Mouse (Mus musculus): ENCODE data around the gene Hist1h2ap. TPM values are rescaled to one million over a fixed set of nuclear protein-coding genes. Genes with fewer than 3 reads are reported as not detected.
"Not testable (repeated sequence)": the region's sequence is repeated elsewhere in the genome, so short reads cannot be mapped to it uniquely, and the experiment has no call there.

The Hist1h2ap gene
- 100 to 1,000 TPM; 215 to 300 TPM for total RNA-seq (2021)
- long read RNA-seq, experiment 1, partial matches to known transcripts: 0 of 4 reads
- long read RNA-seq, experiment 1, other reads (novel, unspliced or antisense): 0 of 4 reads
- long read RNA-seq, experiment 2, transcript Hist1h2ap-201 (1 exons, 482 nt): major isoform, 18 of 18 reads
- long read RNA-seq, experiment 2, partial matches to known transcripts: 0 of 18 reads
- long read RNA-seq, experiment 2, other reads (novel, unspliced or antisense): 0 of 18 reads

DNA sequence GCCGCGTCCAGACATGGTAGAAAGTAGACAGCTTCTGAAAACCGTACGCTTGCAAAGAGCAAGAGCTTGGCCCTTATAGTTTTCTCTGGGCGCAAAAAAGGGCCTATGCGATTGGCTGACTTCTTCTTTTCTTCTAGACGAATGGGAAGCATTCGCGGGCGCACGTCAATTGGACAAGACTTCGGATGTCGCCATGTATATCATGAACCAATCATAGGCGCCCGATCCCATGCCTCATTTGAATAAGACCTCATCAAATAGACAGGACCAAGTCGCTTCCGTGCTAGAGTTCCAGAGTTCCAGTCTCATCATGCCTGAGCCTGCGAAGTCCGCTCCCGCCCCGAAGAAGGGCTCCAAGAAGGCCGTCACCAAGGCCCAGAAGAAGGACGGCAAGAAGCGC lies at the start of gene Hist1h2ap, which contains the start of gene Hist1h2br:
Gene Hist1h2ap (minus strand): TSS at position 47 of the 400 bp plus-strand sequence.
Gene Hist1h2br (plus strand): TSS at position 283 of the 400 bp plus-strand sequence.
- not testable (repeated sequence) for DNase-seq (ENCODE audit: low spot score in 2 of 2)

GRCm38 (mm10) chr13:21882760-21883405 lies 49.6 kb upstream of the Hist1h2ap start:
- no peak for DNase-seq (ENCODE audit: low spot score in 2 of 2)

DNA sequence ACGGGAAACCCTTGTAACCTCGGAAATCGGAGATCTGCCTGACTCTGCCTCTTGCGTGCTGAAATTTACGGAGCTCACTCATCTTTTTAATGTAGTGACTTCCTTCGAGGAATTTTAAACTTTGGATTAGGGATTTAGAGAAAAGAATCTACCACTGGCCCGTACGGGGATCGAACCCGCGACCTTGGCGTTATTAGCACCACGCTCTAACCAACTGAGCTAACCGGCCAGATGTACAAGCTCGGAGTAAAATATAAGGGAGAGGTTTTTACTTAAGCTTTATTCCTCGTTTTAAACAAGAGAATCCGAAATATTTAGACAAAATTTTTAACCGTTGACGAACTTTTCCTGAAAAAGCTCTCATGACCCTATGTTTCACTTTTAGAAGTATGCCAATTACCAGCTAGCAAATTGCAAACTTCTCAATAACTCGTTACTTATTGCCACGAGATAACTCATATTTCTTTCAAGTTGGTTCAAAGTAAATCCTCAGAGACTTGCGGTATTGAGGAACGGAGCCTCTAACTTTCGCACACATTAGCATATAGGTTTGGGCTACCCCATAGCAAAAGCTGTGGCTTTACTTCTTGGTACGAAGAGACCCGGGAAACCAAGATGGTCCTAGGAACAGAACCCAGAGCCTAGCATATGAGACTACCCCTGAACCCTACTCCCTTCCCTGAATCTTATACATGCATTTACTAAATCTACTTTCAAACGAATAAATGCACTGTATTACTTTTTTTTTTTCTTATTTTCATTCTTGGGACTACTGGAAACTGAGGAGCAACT lies 48.8 kb upstream of the Hist1h2ap start:
- no peak for DNase-seq (ENCODE audit: low spot score in 2 of 2)

DNA sequence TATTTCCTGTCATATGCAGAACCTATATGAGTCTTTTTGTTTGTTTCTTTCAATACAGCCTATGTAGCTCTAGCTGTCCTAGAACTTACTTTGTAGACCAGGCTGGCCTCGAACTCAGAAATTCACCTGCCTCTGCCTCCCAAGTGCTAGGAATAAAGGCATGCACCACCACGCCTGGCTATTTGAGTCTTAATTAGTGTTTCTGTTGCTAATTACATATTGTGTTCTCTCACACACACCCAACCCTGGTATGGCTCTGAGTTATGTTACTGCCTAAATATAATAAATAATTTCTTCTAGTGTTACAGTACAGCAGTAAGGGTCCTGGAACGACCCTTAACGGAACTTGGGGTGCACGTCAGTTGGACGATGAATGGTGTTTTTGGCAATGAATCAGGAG lies 47.4 kb upstream of the Hist1h2ap start:
- DNase-seq (ENCODE audit: low spot score in 2 of 2): no peak

DNA sequence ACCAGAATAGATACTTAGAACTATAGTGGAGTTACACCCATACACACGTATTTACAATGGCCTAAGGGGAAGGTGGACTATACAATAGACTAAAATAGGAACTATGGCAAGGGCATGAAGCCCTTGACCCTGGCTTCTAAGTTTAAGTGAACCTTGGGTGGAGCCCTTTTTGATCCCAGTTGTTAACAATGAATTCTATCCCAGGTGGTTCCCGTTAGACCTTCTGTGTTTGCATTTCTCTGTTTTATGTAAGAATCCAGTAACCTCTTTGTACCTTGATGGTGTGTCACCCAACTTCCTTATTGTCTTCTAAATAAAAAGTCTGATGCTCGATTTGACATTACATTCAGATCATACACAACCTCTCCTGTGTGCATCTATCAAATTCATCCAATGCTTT lies 32.2 kb upstream of the Hist1h2ap start:
- DNase-seq (ENCODE audit: low spot score in 2 of 2): not testable (repeated sequence)

DNA sequence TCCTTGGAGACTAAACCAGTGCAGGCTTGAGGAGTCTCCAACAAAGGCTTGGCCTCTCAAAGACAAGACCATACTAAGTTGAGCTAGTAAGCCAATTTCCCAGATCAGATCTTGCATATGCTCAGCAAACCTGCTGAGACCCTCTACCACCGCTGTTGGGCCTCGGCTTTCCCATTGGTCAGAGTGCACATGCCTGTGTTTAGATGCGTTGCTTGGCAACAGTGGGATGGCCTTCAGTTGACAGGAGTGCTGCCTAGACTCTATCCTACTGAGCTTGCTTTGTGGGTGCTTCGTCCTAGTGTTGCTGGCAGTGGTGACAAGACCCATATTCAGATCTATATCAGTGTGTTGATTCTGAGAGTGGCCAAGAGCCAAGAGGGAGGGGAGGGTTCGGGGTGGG lies 28.3 kb upstream of the Hist1h2ap start:
- no peak for DNase-seq (ENCODE audit: low spot score in 2 of 2)

DNA sequence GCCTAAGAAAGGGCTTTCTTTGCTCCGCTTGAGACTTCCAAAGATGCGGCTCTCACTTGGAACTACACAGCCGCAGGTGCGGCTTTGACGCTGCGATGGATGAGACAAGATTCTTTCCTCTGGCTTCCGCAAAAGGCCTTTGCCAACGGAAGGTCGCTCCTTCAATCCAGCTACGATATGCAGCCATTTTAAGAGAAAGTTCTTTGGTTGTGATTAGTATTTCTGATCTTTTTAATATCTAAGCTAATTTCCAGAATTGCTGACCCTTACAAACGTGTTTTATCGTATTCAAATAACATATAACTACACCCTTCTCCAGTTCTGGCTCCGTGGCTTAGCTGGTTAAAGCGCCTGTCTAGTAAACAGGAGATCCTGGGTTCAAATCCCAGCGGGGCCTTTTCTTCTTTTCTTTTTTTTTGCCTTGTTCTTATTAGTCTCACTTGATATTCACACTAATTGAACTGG lies 22.4 kb upstream of the Hist1h2ap start:
- DNase-seq (ENCODE audit: low spot score in 2 of 2): no peak

DNA sequence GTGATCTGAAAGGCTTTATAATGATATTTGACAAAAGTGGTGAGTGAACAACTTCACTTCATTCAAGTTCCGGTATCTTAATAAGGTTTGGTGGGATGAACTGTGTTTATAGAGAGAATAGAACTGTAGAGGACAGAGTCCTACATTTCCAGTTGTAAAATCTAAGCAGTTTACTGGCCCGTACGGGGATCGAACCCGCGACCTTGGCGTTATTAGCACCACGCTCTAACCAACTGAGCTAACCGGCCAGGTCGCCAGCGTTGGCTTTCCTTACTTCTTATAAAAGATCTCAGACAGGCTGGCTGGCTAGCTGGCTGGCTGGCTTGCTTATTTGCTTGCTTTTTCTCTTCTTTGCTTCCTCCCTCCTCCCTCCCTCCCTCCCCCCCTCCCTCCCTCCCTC lies 21.8 kb upstream of the Hist1h2ap start:
- no peak for DNase-seq (ENCODE audit: low spot score in 2 of 2)

DNA sequence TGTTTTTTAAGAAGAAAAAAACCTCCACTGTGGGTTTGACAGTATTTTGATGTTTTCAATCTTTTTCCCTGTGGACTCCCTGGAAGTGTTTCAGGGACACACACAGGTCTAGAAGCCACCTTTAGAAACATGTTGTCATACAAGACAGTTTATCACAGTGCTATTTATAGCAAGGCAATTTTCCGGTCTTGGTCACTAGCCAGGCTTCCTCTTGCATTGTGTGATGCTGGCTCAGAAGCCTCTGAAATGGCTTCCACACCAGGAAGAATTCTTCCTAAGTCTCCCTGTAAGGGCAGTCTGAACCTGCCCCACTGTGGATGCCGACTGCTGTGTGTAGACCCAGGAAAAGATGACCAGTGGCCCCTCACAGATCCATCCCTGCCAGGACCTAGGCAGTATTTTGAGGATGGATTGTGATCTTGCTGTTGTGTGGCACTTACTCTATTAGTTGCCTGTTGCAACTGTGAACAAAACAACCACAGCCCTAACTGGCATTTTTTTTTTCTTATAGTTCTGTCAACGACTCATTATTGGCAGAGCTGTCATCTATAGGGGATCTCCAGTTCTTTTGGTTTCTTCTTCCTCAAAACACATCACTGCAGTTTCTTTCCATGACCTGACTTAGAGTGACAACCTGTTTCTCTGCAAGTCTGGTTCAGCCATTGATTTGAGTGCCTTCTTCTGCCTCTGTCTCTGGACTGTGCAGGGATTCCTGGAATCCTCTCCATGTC lies 19.1 kb upstream of the Hist1h2ap start:
- DNase-seq (ENCODE audit: low spot score in 2 of 2): no peak

GRCm38 (mm10) chr13:21850696-21851095 lies 17.4 kb upstream of the Hist1h2ap start:
- not testable (repeated sequence) for DNase-seq (ENCODE audit: low spot score in 2 of 2)

DNA sequence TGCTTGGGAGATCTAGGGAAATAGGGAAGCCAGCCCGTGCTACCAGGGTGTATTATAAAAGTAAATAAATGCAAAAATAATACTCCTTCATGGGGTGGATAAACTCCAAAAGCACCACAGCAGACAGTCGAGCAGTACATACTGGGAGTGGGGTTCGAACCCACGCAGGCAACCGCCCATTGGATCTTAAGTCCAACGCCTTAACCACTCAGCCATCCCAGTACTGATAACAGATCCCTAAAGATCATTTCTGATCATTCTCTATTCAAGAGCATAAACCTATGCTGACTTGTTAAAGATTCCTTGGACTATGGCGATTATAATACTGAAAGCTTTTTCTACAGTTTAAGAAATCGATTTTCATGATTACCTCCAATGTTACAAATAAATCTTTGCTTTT lies 14.6 kb upstream of the Hist1h2ap start:
- no peak for DNase-seq (ENCODE audit: low spot score in 2 of 2)

DNA sequence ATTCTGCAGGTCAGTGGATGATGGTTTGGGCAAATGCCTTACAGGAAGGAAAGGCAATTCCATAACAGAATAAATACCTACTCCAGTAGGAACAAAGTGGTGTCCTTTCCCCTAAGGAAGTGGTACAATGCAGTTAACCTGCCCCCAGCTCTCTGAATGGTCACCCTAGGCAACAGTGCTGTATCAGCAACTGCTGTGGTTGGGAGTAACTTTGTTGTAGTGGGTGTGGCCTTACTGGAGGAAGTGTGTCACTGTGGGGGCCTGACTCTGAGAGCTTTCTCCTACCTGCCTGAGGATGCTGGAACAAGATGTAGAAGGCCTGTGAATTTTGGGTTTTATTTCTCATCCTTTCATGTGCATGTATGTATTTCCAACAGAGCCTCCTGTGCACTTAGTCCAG lies 13.0 kb upstream of the Hist1h2ap start:
- not testable (repeated sequence) for DNase-seq (ENCODE audit: low spot score in 2 of 2)

DNA sequence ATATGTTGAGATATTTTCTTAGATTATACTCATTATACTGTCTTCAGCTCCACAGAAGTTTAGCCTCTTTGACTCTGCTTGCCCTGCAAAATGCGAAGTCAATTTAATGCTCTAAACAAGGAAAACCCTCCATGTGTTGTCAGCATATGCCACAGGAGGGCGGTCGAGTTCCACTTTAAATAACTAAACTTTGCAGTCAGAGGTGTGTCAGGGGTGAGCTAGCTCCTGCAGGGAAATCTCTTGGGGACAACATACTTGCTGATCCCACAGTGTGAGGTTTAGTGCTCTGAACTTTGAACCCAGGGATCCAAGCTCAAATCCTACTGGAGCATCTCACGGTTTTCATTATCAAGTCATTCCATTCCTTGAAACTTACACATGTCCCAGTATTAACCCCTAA lies 7.2 kb upstream of the Hist1h2ap start:
- DNase-seq (ENCODE audit: low spot score in 2 of 2): not testable (repeated sequence)

DNA sequence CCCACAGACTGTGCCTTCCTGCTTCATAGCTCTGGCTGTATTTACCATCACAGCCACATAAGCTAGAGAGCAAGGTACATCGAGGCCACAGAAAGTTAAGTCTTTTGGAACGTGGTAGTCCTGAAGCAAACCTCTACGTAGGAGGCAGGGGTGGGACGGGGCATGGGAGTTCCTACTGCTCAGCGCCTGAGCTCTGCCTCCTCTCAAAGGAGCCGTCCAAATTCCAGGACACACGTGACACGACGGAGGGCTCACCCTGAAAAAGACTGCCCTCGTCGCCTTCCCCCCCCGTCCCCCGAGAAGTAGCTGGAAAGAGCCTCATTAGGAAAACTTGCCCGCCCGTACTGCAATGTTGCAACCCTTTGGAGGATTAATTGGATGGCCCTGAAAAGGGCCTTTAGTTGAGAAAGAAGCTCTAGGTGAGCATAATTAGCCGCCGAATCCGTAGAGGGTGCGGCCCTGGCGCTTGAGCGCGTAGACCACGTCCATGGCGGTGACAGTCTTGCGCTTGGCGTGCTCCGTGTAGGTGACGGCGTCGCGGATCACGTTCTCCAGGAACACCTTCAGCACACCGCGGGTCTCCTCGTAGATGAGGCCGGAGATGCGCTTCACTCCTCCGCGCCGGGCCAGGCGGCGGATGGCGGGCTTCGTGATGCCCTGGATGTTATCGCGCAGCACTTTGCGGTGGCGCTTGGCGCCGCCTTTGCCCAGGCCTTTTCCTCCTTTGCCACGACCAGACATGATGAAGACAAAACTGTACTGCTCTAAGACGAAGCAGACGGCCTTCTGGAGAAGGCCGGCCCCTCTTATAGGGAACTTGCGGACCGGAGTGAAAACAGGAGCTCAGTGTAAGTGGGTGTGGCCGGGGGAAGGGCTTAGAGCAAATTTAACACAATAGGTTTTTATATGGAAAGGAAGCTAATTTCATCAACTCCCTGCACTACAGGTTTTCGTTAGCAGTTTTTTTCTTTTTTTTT lies 1.6 kb downstream of the Hist1h2ap start, which contains the start of gene Hist1h4n:
Gene Hist1h4n (minus strand): TSS at position 779 of the 977 bp plus-strand sequence.
- not testable (repeated sequence) for DNase-seq (ENCODE audit: low spot score in 2 of 2)

GRCm38 (mm10) chr13:21830344-21830743 lies 3.0 kb downstream of the Hist1h2ap start:
- no peak for DNase-seq (ENCODE audit: low spot score in 2 of 2)

- DNase-seq (ENCODE audit: low spot score in 2 of 2): no peak
Observed at GRCm38 (mm10) chr13:21828511-21828910, 4.8 kb downstream of the Hist1h2ap start.

DNA sequence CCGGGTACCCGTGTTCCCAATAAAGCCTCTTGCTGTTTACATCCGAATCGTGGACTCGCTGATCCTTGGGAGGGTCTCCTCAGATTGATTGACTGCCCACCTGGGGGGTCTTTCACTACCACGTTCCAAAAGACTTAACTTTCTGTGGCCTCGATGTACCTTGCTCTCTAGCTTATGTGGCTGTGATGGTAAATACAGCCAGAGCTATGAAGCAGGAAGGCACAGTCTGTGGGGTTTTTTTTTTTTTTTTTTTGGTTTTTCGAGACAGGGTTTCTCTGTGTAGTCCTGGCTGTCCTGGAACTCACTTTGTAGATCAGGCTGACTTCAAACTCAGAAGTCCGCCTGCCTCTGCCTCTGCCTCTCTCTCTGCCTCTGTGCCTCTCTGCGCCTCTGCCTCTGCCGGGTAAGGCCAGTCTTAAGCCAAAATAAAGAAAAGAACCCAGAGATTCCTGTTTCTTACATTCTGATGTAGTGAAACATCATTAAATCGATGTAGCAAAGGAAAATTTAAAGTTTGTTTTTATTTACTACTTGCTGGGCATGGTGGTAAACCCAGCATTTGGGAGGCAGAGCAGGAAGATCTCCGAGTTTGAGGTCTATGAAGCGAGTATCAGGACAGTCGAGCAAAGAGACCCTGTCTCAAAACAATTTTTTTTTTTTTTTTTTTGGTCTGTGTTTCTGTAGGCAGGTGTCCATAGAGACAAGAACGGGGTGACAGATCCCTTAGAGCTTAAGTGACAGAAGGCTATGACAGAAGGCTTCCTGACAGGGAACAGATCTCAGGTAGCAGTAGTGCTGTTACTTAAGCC lies 13.0 kb downstream of the Hist1h2ap start:
- DNase-seq (ENCODE audit: low spot score in 2 of 2): not testable (repeated sequence)

- not testable (repeated sequence) for DNase-seq (ENCODE audit: low spot score in 2 of 2)
Observed at GRCm38 (mm10) chr13:21812092-21812491, 21.2 kb downstream of the Hist1h2ap start.

DNA sequence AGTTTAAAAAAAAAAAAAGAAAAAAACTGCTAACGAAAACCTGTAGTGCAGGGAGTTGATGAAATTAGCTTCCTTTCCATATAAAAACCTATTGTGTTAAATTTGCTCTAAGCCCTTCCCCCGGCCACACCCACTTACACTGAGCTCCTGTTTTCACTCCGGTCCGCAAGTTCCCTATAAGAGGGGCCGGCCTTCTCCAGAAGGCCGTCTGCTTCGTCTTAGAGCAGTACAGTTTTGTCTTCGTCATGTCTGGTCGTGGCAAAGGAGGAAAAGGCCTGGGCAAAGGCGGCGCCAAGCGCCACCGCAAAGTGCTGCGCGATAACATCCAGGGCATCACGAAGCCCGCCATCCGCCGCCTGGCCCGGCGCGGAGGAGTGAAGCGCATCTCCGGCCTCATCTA lies 21.8 kb downstream of the Hist1h2ap start, which contains the start of gene Hist1h4m:
Gene Hist1h4m (plus strand): TSS at position 208 of the 400 bp plus-strand sequence.
- DNase-seq (ENCODE audit: low spot score in 2 of 2): not testable (repeated sequence)
